Mouse (Mus musculus) mature B cell (primary cell): Measurements from ENCODE around the gene Usp47.

Source experiments
- in situ Hi-C: fragments of 300-500 bp; cut with MboI; formaldehyde crosslinking; loops from 2 replicates; pipeline ENCODE4 v1.14.3; 2019

The Usp47 gene

GRCm38 (mm10) chr7:112121866-112122500 lies 98.7 kb downstream of the Usp47 start:
- in situ Hi-C loops: no loop called here

GRCm38 (mm10) chr7:112123612-112124011 lies 100.3 kb downstream of the Usp47 start:
- in situ Hi-C loops: no loop called here

GRCm38 (mm10) chr7:112125625-112126260 lies 102.4 kb downstream of the Usp47 start:
- in situ Hi-C loops: no loop called here

- in situ Hi-C loops: no loop called here
Measured at GRCm38 (mm10) chr7:112127085-112127637, 103.9 kb downstream of the Usp47 start.

- in situ Hi-C loops: no loop called here
Measured at GRCm38 (mm10) chr7:112127954-112128353, 104.7 kb downstream of the Usp47 start.

GRCm38 (mm10) chr7:112128810-112129209 lies 105.5 kb downstream of the Usp47 start:
- in situ Hi-C loops: no loop called here

GRCm38 (mm10) chr7:112129851-112130250 lies 106.5 kb downstream of the Usp47 start:
- in situ Hi-C loops: no loop called here

GRCm38 (mm10) chr7:112130660-112131059 lies 107.4 kb downstream of the Usp47 start:
- in situ Hi-C loops: no loop called here

GRCm38 (mm10) chr7:112132005-112132404 lies 108.7 kb downstream of the Usp47 start:
- in situ Hi-C loops: no loop called here

- in situ Hi-C loops: no loop called here
Measured at GRCm38 (mm10) chr7:112133277-112133676, 110.0 kb downstream of the Usp47 start.

GRCm38 (mm10) chr7:112135161-112135560 lies 111.9 kb downstream of the Usp47 start:
- in situ Hi-C loops: no loop called here

- in situ Hi-C loops: no loop called here
Measured at GRCm38 (mm10) chr7:112136537-112136936, 113.2 kb downstream of the Usp47 start.

- in situ Hi-C loops: no loop called here
Measured at GRCm38 (mm10) chr7:112138168-112138508, 114.8 kb downstream of the Usp47 start.

GRCm38 (mm10) chr7:112138509-112139405 lies 115.5 kb downstream of the Usp47 start:
- in situ Hi-C loops: no loop called here

- in situ Hi-C loops: no loop called here
Measured at GRCm38 (mm10) chr7:112140725-112141124, 117.4 kb downstream of the Usp47 start.

- in situ Hi-C loops: no loop called here
Measured at GRCm38 (mm10) chr7:112142616-112143015, 119.3 kb downstream of the Usp47 start.

- in situ Hi-C loops: no loop called here
Measured at GRCm38 (mm10) chr7:112143090-112143500, 119.8 kb downstream of the Usp47 start.

- in situ Hi-C loops: no loop called here
Measured at GRCm38 (mm10) chr7:112143978-112144377, 120.7 kb downstream of the Usp47 start.

GRCm38 (mm10) chr7:112144646-112145179 lies 121.4 kb downstream of the Usp47 start:
- in situ Hi-C loops: no loop called here

GRCm38 (mm10) chr7:112147979-112148378 lies 124.7 kb downstream of the Usp47 start:
- in situ Hi-C loops: no loop called here

- in situ Hi-C loops: no loop called here
Measured at GRCm38 (mm10) chr7:112149113-112149512, 125.8 kb downstream of the Usp47 start.

- in situ Hi-C loops: no loop called here
Measured at GRCm38 (mm10) chr7:112154445-112154844, 131.1 kb downstream of the Usp47 start.
